Mouse (Mus musculus): ENCODE data around the gene 0610040J01Rik. TPM values are rescaled to one million over a fixed set of nuclear protein-coding genes. Genes with fewer than 3 reads are reported as not detected.

The 0610040J01Rik gene
- 48.4 and 51.9 TPM in 2 replicates for polyA plus RNA-seq (2015; fragmentation: Nextera tagmentation; extraction: Ambion mirVana)

DNA sequence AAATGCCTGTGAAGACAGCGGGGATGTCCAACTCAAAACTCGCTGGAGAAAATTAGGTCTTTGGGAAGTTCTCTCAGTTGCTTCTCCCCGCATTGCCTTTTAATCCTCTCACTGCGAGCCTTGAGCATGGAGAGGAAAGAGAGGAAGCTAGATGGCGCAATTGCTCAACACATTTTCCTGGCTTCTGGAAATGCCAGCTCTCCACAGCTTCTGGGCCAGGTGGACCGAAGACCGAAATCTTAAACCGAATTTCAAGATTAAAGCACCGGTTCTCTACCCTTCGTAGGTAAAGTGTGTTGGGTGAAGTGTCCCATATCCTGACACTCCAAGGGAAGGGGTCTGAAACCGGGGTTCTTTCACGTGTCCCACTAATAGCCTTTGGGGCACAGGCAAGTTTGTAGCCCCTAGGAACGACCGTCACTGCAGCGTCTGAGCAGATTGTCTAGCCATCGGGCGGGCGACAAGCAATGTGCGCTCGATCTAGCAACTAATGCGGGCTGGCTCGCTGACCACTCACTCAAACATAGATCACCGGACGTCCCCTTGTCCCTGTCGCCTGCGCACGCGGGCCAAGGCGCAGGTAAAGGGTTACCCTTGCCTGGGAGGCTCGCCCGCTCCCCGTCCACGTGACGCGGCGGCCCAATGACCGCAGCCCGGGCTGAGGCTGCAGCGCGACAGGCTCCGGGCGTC lies at the start of gene 0610040J01Rik:
TSS of gene 0610040J01Rik (plus strand) at position 545 of the 690 bp plus-strand sequence.
- H3K4me3 ChIP-seq (ENCODE audit: low read length): peak within 1 kb of the TSS; percentile 58
- peak within 1 kb of the TSS; percentile 84 for H3K4me2 ChIP-seq (ENCODE audit: low read depth, low read length)
- H3K27ac ChIP-seq (ENCODE audit: low read length): peak within 1 kb of the TSS; percentile 47; the same call in 1 of the 2 replicates
- 2% methylated on average over 42 of the region's 42 CpGs for WGBS
- 0 out of 2 replicates have a peak, but pooled peaks cover 3% of the 10 kb centered on the region for H3K4me1 ChIP-seq (ENCODE audit: control insufficient read depth, insufficient read depth, low read length)
- no peaks in the 10 kb centered on the region for H3K36me3 ChIP-seq (ENCODE audit: control insufficient read depth, insufficient read depth, low read length)
- H3K9me3 ChIP-seq (ENCODE audit: control insufficient read depth, low read length): no peaks in the 10 kb centered on the region
- H3K27me3 ChIP-seq (replicated peaks; ENCODE audit: control insufficient read depth, insufficient read depth, low read length): no peaks in the 10 kb centered on the region
- H3K9ac ChIP-seq (ENCODE audit: low read depth, low read length): peak within 1 kb of the TSS; percentile 79
- ATAC-seq: peak; percentile 93

DNA sequence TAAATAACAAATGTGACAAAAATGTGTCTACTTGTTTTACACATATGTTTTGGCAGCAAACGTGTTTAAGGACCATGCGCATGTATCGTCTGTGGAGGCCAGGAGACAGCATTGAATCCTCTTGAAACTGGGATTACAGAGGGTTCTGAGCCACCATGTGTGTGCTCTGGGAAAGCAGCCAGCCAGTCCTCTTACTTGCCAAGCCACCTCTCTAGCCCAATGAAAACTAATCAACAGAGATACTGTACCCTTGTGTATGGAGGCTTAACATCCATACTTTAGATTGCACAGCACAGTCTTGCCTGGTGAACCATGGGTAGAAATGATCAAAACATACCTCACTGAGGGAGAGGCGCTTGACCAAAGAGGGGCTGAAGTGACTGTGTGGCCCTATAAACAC lies 46.3 kb upstream of the 0610040J01Rik start:
- no peak for ATAC-seq
- H3K9me3 ChIP-seq (ENCODE audit: control insufficient read depth, low read length): no peaks in the 10 kb centered on the region
- H3K4me3 ChIP-seq (ENCODE audit: low read length): no peak overlapping the region
- no peaks in the 10 kb centered on the region for H3K27me3 ChIP-seq (replicated peaks; ENCODE audit: control insufficient read depth, insufficient read depth, low read length)
- H3K4me2 ChIP-seq (ENCODE audit: low read depth, low read length): no peak overlapping the region
- no peaks in the 10 kb centered on the region for H3K4me1 ChIP-seq (ENCODE audit: control insufficient read depth, insufficient read depth, low read length)
- no peak overlapping the region for H3K27ac ChIP-seq (ENCODE audit: low read length)
- no peak overlapping the region for H3K9ac ChIP-seq (ENCODE audit: low read depth, low read length)
- no peaks in the 10 kb centered on the region for H3K36me3 ChIP-seq (ENCODE audit: control insufficient read depth, insufficient read depth, low read length)
- 91% methylated on average over 4 of the region's 4 CpGs for WGBS

- H3K4me1 ChIP-seq (ENCODE audit: control insufficient read depth, insufficient read depth, low read length): no peaks in the 10 kb centered on the region
- H3K9ac ChIP-seq (ENCODE audit: low read depth, low read length): no peak overlapping the region
- H3K27me3 ChIP-seq (replicated peaks; ENCODE audit: control insufficient read depth, insufficient read depth, low read length): no peaks in the 10 kb centered on the region
- H3K4me2 ChIP-seq (ENCODE audit: low read depth, low read length): no peak overlapping the region
- H3K27ac ChIP-seq (ENCODE audit: low read length): no peak overlapping the region
- no peak for ATAC-seq
- 41% methylated on average over 6 of the region's 6 CpGs for WGBS
- H3K9me3 ChIP-seq (ENCODE audit: control insufficient read depth, low read length): no peaks in the 10 kb centered on the region
- H3K4me3 ChIP-seq (ENCODE audit: low read length): no peak overlapping the region
- no peaks in the 10 kb centered on the region for H3K36me3 ChIP-seq (ENCODE audit: control insufficient read depth, insufficient read depth, low read length)
Measured at GRCm38 (mm10) chr5:63766715-63767114, 45.4 kb upstream of the 0610040J01Rik start.

GRCm38 (mm10) chr5:63767464-63767863 lies 44.7 kb upstream of the 0610040J01Rik start:
- H3K4me1 ChIP-seq (ENCODE audit: control insufficient read depth, insufficient read depth, low read length): no peaks in the 10 kb centered on the region
- H3K4me2 ChIP-seq (ENCODE audit: low read depth, low read length): no peak overlapping the region
- no peak overlapping the region for H3K9ac ChIP-seq (ENCODE audit: low read depth, low read length)
- H3K9me3 ChIP-seq (ENCODE audit: control insufficient read depth, low read length): no peaks in the 10 kb centered on the region
- H3K27me3 ChIP-seq (replicated peaks; ENCODE audit: control insufficient read depth, insufficient read depth, low read length): no peaks in the 10 kb centered on the region
- WGBS: 62% methylated on average over 8 of the region's 8 CpGs
- H3K36me3 ChIP-seq (ENCODE audit: control insufficient read depth, insufficient read depth, low read length): no peaks in the 10 kb centered on the region
- no peak overlapping the region for H3K27ac ChIP-seq (ENCODE audit: low read length)
- no peak overlapping the region for H3K4me3 ChIP-seq (ENCODE audit: low read length)
- no peak for ATAC-seq

DNA sequence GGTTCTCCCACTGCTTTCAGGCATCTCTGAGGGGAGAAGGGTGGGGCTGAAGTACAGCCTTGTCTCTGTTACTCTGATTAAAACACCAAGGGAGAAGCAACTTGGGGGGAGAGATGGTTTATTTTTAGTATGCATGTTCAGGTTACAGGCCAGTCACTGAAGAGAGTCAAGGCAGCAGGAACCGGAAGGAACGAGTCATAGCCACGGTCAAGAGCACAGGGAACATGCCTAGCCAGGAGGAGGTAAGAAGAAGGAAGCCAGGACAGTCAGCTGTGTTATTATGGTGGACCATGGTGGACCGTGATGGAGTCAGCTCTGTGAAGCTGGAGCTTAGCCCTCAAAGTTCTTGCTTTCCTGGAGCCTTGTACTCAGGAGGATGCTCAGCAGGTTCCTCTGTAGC lies 43.9 kb upstream of the 0610040J01Rik start:
- Histone ChIP-seq H3K9me3 (ENCODE audit: control insufficient read depth, low read length) (no peaks in the 10 kb centered on the region), H3K4me1 (ENCODE audit: control insufficient read depth, insufficient read depth, low read length) (no peaks in the 10 kb centered on the region), H3K9ac (ENCODE audit: low read depth, low read length) (no peak overlapping the region), H3K27ac (ENCODE audit: low read length) (no peak overlapping the region), H3K27me3 (replicated peaks; ENCODE audit: control insufficient read depth, insufficient read depth, low read length) (no peaks in the 10 kb centered on the region), H3K4me3 (ENCODE audit: low read length) (no peak overlapping the region), H3K36me3 (ENCODE audit: control insufficient read depth, insufficient read depth, low read length) (no peaks in the 10 kb centered on the region), H3K4me2 (ENCODE audit: low read depth, low read length) (no peak overlapping the region)
- WGBS: 80% methylated on average over 4 of the region's 4 CpGs
- ATAC-seq: no peak

- Histone ChIP-seq H3K9ac (ENCODE audit: low read depth, low read length) (no peak overlapping the region), H3K4me1 (ENCODE audit: control insufficient read depth, insufficient read depth, low read length) (no peaks in the 10 kb centered on the region), H3K27ac (ENCODE audit: low read length) (no peak overlapping the region), H3K36me3 (ENCODE audit: control insufficient read depth, insufficient read depth, low read length) (no peaks in the 10 kb centered on the region), H3K4me2 (ENCODE audit: low read depth, low read length) (no peak overlapping the region), H3K9me3 (ENCODE audit: control insufficient read depth, low read length) (no peaks in the 10 kb centered on the region), H3K4me3 (ENCODE audit: low read length) (no peak overlapping the region), H3K27me3 (replicated peaks; ENCODE audit: control insufficient read depth, insufficient read depth, low read length) (no peaks in the 10 kb centered on the region)
- no peak for ATAC-seq
- WGBS: 83% methylated on average over 2 of the region's 2 CpGs
Measured at GRCm38 (mm10) chr5:63772971-63773370, 39.2 kb upstream of the 0610040J01Rik start.

- no peak overlapping the region for H3K9ac ChIP-seq (ENCODE audit: low read depth, low read length)
- no peak overlapping the region for H3K27ac ChIP-seq (ENCODE audit: low read length)
- H3K4me1 ChIP-seq (ENCODE audit: control insufficient read depth, insufficient read depth, low read length): no peaks in the 10 kb centered on the region
- H3K4me2 ChIP-seq (ENCODE audit: low read depth, low read length): no peak overlapping the region
- whole genome bisulfite sequencing: 71% methylated on average over 1 of the region's 1 CpGs
- H3K36me3 ChIP-seq (ENCODE audit: control insufficient read depth, insufficient read depth, low read length): no peaks in the 10 kb centered on the region
- no peaks in the 10 kb centered on the region for H3K27me3 ChIP-seq (replicated peaks; ENCODE audit: control insufficient read depth, insufficient read depth, low read length)
- no peak for ATAC-seq
- H3K9me3 ChIP-seq (ENCODE audit: control insufficient read depth, low read length): no peaks in the 10 kb centered on the region
- H3K4me3 ChIP-seq (ENCODE audit: low read length): no peak overlapping the region
Measured at GRCm38 (mm10) chr5:63773603-63774002, 38.6 kb upstream of the 0610040J01Rik start.

DNA sequence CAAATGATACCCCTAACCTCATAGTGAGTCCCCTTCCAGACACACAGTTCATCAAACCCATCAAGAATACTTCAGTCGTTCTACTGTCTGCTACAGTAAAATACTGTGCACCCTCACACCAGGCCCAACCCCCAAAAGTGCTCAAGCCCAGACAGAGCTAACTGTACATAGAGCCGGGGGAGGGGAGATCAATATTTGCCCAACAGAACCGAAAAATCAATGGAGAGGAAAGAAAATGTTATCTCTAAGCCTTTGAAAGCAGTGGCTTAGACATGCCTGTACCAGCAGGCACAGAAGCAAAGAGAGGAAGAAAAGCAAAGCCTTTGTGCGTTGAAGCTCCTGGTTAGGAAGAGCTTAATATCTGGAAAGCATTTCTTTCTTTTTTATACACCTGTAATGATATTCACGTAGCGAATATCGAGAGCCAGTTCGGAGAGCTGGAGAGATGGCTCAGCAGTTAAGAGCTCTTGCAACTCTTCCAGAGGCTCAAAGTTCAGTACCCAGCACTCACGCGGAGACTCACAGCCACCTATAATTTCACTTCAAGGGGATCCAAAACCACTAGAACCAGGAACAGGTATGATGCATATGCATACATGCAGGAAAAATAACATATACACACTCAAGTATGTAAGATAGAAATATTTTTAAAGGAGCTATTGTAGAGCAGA lies 23.9 kb upstream of the 0610040J01Rik start:
- no peak overlapping the region for H3K27ac ChIP-seq (ENCODE audit: low read length)
- H3K36me3 ChIP-seq (ENCODE audit: control insufficient read depth, insufficient read depth, low read length): no peaks in the 10 kb centered on the region
- H3K4me1 ChIP-seq (ENCODE audit: control insufficient read depth, insufficient read depth, low read length): no peaks in the 10 kb centered on the region
- H3K4me3 ChIP-seq (ENCODE audit: low read length): no peak overlapping the region
- no peaks in the 10 kb centered on the region for H3K9me3 ChIP-seq (ENCODE audit: control insufficient read depth, low read length)
- 65% methylated on average over 10 of the region's 10 CpGs for WGBS
- H3K9ac ChIP-seq (ENCODE audit: low read depth, low read length): no peak overlapping the region
- H3K27me3 ChIP-seq (replicated peaks; ENCODE audit: control insufficient read depth, insufficient read depth, low read length): no peaks in the 10 kb centered on the region
- no peak for ATAC-seq
- H3K4me2 ChIP-seq (ENCODE audit: low read depth, low read length): no peak overlapping the region

- 0 out of 2 replicates have a peak, but pooled peaks cover 3% of the 10 kb centered on the region for H3K4me1 ChIP-seq (ENCODE audit: control insufficient read depth, insufficient read depth, low read length)
- no peaks in the 10 kb centered on the region for H3K36me3 ChIP-seq (ENCODE audit: control insufficient read depth, insufficient read depth, low read length)
- whole genome bisulfite sequencing: under 1% methylated on average over 26 of the region's 26 CpGs
- H3K27ac ChIP-seq (ENCODE audit: low read length): peak overlapping the region; percentile 47; the same call in 1 of the 2 replicates
- H3K27me3 ChIP-seq (replicated peaks; ENCODE audit: control insufficient read depth, insufficient read depth, low read length): no peaks in the 10 kb centered on the region
- H3K9me3 ChIP-seq (ENCODE audit: control insufficient read depth, low read length): no peaks in the 10 kb centered on the region
- peak overlapping the region; percentile 79 for H3K9ac ChIP-seq (ENCODE audit: low read depth, low read length)
- H3K4me3 ChIP-seq (ENCODE audit: low read length): peak overlapping the region; percentile 58
- no peak for ATAC-seq
- H3K4me2 ChIP-seq (ENCODE audit: low read depth, low read length): peak overlapping the region; percentile 84
Measured at GRCm38 (mm10) chr5:63812509-63812865, 324 bp downstream of the 0610040J01Rik start.
